Mouse (Mus musculus) adrenal gland (tissue): ENCODE measurements around the gene Upk1a.

ENCODE experiments used
- intact Hi-C: fragments of 180-260 bp; cut with DNase I; formaldehyde crosslinking; loops from one replicate; pipeline ENCODE4 v1.15.1; 2025

Gene Upk1a

GRCm38 (mm10) chr7:30581547-30581946 lies 31.1 kb downstream of the Upk1a start:
- intact Hi-C loops, result no loop called here

- intact Hi-C loops, result loop anchor here (1.0 kb wide), 1 partner anchor 14 kb away; no protein-coding TSS in a partner anchor
These were observed 32.7 kb downstream of the Upk1a start for GRCm38 (mm10) chr7:30579950-30580349.

GRCm38 (mm10) chr7:30572969-30573368 lies 39.7 kb downstream of the Upk1a start:
- intact Hi-C loops, result no loop called here

- intact Hi-C loops, result no loop called here
These were observed 40.3 kb downstream of the Upk1a start for GRCm38 (mm10) chr7:30572389-30572788.

GRCm38 (mm10) chr7:30567555-30567954 lies 45.1 kb downstream of the Upk1a start:
- intact Hi-C loops, result no loop called here

- intact Hi-C loops, result loop anchor here (1.0 kb wide), 1 partner anchor 13 kb away; no protein-coding TSS in a partner anchor
These were observed 46.6 kb downstream of the Upk1a start for GRCm38 (mm10) chr7:30566033-30566432.

- intact Hi-C loops, result loop anchor here (2.0 kb wide), 1 partner anchor 22 kb away; no protein-coding TSS in a partner anchor
These were observed 47.6 kb downstream of the Upk1a start, which contains the start of gene Igflr1 for GRCm38 (mm10) chr7:30564970-30565571. Igflr1 (plus strand) TSS chr7:30565427.

- intact Hi-C loops, result loop anchor here (2.0 kb wide), 1 partner anchor 23 kb away; no protein-coding TSS in a partner anchor
These were observed 48.8 kb downstream of the Upk1a start for GRCm38 (mm10) chr7:30563906-30564280.

- intact Hi-C loops, result no loop called here
These were observed 49.3 kb downstream of the Upk1a start, which contains the start of the genes U2af1l4, Gm49396 and Psenen for GRCm38 (mm10) chr7:30563117-30563905. U2af1l4 (plus strand) TSS chr7:30563301. Gm49396 (plus strand) TSS chr7:30563344. Psenen (minus strand) TSS chr7:30563627.

- intact Hi-C loops, result no loop called here
These were observed 50.0 kb downstream of the Upk1a start for GRCm38 (mm10) chr7:30562526-30563116.

GRCm38 (mm10) chr7:30560296-30560695 lies 52.4 kb downstream of the Upk1a start:
- intact Hi-C loops, result no loop called here

- intact Hi-C loops, result no loop called here
These were observed 53.1 kb downstream of the Upk1a start, which contains the start of gene Lin37 for GRCm38 (mm10) chr7:30559443-30559954. Lin37 (minus strand) TSS chr7:30559838.

GRCm38 (mm10) chr7:30558656-30559442 lies 53.8 kb downstream of the Upk1a start:
- intact Hi-C loops, result no loop called here

- intact Hi-C loops, result no loop called here
These were observed 54.6 kb downstream of the Upk1a start for GRCm38 (mm10) chr7:30557901-30558514.

- intact Hi-C loops, result no loop called here
These were observed 55.6 kb downstream of the Upk1a start for GRCm38 (mm10) chr7:30556894-30557536.

GRCm38 (mm10) chr7:30553810-30554584 lies 58.6 kb downstream of the Upk1a start:
- intact Hi-C loops, result no loop called here
